Mouse (Mus musculus) layer of hippocampus, adult 11-12 months (tissue): ENCODE measurements around the gene Rrp15.

ENCODE experiments used
- DNase-seq: peaks from one replicate; pipeline ENCODE4 v3.0.0; 2022; ENCODE audit warnings: low spot score

The Rrp15 gene

GRCm38 (mm10) chr1:186714215-186714614, 34.9 kb downstream of the Rrp15 start:
- DNase-seq: no peak

DNA sequence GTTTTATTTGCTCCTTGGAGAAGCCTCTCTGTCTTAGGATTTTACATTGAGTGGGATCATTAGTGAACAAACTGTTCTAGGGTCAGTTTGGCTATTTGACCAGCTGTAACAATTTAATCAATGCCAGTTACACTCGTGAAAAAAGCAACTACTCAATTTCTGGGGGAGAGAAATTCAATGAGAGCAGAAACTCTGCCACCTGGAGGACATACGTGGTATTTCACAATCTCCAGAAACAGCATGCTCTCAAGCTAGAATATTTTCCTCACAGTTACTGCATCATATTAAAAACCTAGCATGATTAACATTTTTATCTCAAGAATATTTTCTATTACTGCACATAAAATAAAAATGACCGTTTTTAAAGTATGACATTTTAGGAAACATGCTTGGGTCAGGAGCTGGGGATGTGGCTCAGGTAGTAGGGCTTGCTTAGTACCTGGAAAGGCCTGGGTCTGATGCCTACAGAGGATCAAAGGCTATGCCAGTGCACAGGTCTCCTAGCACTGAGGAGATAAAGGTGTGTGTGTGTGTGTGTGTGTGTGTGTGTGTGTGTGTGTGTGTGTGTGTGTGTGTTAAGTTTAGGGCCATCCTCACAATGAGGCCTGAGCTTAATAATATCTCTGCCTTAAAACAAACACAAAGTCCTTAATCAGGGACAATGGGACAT, 36.2 kb downstream of the Rrp15 start:
- peak; percentile 61 for DNase-seq

DNA sequence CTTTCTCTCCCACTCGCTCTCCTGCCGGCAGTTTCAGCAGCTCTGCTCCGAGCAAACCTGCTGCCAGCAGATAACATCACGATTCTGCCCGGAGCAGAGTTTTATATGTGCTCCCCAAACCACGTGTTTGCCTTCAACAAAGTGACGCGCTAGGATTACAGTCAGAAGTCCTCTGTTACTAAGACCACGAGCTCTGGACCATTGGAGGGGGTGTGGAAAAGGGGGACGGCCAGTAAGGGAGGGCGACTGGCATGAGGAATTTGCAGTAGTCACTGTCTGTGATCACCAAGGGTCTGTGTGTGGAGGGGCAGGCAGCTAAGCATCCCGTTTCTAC, 43.3 kb downstream of the Rrp15 start, which contains the start of gene Tgfb2:
Gene Tgfb2 (minus strand): TSS at position 75 of the 334 bp plus-strand sequence.
- DNase-seq: no peak

DNA sequence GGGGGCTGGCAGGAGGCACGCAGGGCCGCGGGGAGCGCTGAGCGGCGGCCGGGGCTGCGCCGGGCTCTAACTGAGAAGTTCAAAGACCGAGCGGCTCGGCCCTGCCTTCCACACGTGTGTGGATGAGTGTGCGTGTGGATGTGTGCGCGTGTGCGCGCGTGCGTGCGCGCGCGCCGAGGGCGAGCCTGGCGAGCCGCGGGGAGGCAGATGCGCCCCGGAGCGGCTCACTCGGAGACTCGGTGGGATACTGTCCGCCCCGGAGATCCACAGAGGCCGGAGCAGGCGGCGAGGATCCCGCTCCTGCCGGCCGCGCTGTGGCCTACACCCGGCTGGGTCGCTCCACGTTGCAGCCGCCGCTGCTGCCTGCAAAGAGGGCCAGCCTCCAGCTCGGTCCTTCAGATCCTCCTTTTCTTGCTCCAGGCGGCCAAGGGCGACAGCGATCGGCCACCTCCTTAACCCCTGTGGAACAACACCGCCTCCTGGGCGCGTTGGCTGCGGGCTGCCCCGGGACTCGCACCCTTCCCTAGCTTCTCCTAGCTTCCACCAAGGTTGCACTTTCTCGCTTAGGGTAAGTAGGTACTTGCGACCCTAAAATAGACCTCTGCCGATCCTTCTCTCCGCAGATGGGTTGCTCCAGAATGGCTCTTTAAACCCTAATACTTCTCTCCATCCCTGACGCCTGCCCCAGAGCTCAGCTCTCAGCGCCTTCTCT, 43.8 kb downstream of the Rrp15 start:
- DNase-seq: peak; percentile 68

DNA sequence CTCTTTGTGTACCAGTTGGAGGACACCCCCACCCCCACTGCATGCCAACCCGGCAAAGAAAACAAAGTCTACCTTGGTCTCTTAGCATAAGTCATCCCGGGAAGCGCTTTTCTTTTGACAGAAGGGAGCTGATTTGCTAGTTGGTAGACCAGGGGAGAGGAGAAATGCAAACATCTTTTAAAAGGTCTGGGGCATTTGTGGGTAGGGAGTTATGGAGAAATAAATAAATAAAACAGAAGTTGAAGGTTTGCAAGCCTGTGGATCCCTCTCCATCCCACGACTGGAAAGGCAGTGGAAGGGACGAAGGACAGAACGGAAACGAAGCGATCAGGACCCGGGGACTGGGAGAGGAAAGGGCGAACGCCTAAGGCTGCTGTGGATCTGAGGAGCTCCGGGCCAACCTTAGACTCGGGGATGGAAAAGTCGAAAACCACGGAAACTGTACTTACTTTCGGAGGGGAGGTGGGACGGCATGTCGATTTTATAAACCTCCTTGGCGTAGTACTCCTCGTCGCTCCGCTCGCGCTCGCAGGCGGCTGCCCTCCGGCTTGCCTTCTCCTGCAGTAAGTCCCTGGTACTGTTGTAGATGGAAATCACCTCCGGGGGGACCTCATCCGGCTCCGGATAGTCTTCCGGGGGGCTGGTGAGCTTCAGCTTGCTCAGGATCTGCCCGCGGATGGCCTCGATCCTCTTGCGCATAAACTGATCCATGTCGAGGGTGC, 45.0 kb downstream of the Rrp15 start:
- no peak for DNase-seq

DNA sequence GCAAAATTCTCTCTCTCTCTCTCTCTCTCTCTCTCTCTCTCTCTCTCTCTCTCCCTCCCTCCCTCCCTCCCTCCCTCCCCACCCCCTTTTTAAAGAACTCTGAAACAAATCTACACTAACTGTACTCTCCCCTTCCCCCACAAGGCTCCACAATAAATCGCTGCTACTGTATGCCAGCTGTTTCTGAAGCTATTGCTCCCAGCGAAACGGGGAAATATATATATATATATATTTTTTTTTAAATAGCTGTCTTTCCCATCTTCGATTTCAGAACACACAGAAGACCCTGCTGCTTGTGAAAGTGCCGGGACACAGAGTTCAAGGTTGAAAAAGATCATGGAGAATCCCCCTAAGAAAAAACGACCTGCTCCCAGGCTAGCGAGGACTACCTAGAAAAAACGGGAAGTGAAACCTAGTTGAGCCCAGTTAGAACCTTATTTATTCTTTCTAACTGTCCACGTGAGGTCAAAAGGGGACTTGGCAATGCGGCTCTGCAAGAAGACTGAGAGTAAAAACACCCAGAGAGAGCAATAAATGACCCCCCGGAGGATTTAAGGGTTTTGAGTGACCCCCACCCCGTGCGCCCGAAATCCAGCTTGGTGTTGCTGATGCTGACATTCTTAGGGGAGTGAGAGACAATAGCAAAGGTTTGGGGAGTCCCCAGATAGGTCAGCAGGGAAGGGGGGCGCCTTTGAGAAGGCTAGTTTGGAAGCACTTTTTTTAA, 45.7 kb downstream of the Rrp15 start:
- no peak for DNase-seq

DNA sequence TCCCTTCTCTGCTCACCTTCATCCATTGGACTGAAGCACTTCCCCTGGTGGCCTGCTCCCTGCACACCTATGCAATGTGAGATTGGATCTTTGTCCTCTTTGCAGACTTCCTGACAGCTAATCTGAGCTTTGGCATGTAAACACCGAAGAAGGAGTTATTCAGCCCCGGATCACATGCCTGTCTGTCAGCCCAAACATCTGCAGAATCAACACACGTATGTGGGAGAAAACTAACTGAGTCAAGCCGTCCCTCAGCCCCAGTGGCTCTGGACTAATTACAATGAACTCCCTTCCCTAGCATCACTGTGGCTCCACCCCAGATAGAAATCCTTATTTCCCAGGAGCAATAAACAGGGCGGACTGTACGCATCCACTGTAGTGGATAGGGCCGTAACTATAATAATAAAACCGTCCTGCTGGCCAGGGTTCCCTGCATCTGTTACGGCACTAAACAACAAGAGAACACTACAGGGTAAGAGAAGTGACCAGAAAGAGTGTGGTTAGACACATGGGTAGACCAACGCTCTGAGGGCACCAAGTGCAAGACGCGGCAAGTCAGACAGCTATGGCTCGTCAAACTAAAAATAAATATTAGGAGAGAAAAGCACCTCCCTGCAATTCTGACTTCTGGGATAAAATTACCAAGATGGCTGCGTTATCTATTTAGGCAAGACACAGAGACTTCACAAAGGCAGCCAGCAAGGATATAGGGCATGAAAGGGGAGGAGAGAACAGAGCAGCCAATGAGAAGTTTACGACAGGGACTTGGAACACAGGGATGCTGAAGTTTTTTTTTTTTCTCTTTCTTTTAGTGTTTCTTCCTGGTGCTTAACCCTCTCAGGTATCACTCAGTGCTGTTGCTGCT, 46.5 kb downstream of the Rrp15 start:
- no peak for DNase-seq

- DNase-seq: no peak
These were observed 47.8 kb downstream of the Rrp15 start for GRCm38 (mm10) chr1:186701206-186701905.

DNA sequence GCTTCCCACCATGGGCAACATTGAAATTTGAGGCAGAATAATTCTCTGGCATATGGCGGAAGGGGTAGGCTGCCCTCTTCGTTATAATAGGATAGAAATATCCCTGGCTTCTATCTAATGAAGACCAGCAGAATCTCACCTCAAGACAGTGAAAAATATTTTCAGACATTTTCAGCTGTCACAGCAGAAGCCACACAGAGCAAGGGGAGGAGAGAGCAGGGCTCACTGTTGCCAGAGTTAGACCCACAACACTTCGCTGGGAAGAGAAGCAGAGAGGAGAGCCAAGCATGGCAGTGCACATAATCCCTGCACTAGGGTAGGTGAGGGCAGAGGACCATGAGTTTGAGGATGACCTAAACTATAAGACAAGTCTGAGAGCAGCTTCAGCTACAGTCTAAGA, 48.7 kb downstream of the Rrp15 start:
- no peak for DNase-seq

- no peak for DNase-seq
These were observed 50.4 kb downstream of the Rrp15 start for GRCm38 (mm10) chr1:186698583-186699338.

DNA sequence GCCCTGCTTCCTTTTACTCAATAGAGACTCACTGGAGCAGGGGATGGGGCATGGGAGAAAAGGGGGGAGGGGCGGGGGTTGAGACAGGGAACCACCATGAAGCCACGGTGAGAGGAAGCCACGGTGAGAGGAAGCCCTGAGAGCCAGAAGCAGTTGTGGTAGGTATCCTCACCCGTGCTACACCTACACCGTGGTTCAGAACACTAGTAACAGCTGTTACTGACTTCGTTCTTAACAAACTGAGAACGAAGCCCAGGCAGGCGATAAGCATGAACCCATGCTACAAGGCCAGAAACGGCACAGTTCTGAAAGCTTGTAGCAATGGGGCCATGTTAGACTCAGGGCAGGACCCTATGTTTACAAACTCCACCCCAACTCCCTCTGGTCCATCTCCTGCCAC, 52.9 kb downstream of the Rrp15 start:
- no peak for DNase-seq

DNA sequence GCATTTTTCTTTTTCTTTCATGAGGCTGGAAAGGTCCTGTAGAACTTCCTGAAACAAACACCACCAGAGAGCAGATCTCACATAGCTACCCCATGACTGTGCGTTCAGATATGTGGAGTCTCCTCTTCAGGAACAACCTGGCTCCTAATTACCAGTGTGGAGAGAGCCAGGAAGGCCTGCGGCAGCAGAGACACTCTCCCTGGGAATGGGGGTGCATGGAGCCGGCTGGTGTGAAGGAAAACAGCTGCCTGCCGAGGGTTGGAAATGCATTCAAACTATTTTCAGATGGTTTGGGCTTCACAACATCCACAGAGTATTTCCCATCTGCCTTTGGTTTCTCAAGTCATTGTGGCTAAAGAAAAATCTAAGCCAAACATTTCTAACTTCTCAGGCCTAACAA, 53.8 kb downstream of the Rrp15 start:
- no peak for DNase-seq

GRCm38 (mm10) chr1:186692370-186692769, 56.8 kb downstream of the Rrp15 start:
- DNase-seq: no peak

DNA sequence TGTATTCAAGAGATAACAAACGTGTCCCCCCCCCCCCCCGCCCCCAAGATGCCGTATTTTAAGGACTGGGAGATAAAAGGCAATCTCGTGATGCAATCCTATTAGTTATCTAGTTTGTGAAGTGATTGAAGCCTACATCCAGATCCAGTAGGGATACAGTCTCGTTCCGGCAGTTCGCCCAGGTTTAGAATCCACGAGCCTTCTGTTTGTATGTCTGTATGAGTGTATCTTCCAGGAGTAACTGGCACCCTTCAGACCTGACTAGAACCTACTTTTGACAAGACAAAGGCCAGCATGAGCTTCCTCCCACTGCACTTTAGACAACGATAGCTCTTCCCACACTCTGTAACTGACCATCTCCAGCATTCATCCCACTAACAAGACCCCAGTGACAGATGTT, 57.5 kb downstream of the Rrp15 start:
- DNase-seq: no peak

DNA sequence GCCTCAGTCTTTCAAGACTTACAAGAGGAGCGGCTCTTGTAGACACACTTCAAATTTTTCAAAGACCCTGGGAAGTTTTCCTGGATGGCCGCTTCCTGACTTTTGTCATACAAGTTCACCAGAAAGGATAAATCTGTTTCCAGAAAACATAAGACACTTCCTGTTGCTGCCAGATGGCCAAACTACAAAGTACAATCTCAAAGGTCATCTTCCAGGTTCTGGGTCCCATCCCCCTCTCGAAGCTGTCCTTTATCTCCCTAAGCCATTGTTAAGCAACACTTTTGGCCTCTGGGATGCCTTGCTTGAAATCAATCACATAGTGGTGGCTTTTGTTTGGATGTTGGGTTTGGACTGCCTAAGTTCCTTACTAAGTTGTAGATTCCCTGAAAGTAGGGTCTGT, 65.1 kb downstream of the Rrp15 start:
- DNase-seq: no peak

GRCm38 (mm10) chr1:186682606-186683005, 66.6 kb downstream of the Rrp15 start:
- peak; percentile 39 for DNase-seq

DNA sequence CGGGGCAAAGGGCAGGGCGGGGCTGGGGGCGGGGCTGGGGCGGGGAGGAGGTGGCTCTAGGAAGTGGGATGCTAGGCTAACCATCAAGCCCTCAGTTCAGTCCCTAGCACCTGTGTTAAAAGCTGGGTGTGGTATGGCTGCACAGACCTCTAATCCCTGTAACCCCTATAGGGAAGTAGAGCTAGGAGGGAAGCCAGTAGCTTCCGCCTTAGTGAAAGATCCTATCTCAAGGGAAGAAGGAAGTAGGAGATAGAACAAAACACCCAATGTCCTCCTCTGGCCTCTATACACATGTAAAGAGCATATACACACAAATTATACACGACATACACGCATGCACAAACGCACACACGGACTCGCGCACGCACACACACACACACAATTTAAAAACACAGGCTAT, 71.5 kb downstream of the Rrp15 start:
- no peak for DNase-seq

- DNase-seq: no peak
These were observed 73.0 kb downstream of the Rrp15 start for GRCm38 (mm10) chr1:186676199-186676598.

DNA sequence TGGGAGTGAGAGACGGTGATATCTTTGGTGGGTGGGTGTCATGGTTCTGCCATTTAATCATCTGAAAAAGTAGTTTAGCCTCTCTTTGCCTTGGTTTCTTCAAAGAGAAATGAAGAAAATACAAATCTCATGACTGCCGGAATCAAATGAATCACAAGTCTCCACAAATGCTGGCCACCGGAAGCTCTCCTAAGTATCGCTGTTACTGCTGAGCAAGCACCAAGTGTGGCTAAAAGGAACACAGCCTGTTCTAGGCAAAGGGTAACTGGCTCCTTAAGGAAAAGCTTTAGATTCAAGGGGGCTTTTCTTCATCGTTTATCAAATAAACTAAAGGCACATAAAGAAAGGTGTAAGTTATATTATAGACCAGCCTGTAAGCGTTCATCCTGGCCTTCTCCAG, 73.9 kb downstream of the Rrp15 start:
- DNase-seq: no peak

GRCm38 (mm10) chr1:186674621-186675020, 74.5 kb downstream of the Rrp15 start:
- no peak for DNase-seq
